Mouse (Mus musculus): ENCODE measurements at regions not wholly inside any gene's neighbourhood (a gene's known extent, or its start where the extent isn't known, plus 50 kb on each side); places are given as distances from the start of the nearest gene placed in this dataset.

GRCm38 (mm10) chr7:121280597-121280996 lies 111.1 kb upstream of the Hs3st2 start:
- TF ChIP-seq ZNF384 (IDR thresholded peaks at IDR 0.05; ENCODE audit: low read depth, low read length) = no peak
- TF ChIP-seq MAFK (IDR thresholded peaks at IDR 0.05; ENCODE audit: insufficient read depth, low read depth, low read length) = no peak
- TF ChIP-seq HCFC1 (IDR thresholded peaks at IDR 0.05; ENCODE audit: borderline replicate concordance, insufficient read depth, low read length) = no peak

All from ES-E14 (cell line).